Mouse (Mus musculus) central nervous system, embryonic 14 days (tissue): Measurements from ENCODE around the gene Gm4187. TPM values are rescaled to one million over a fixed set of nuclear protein-coding genes. Genes with fewer than 3 reads are reported as not detected.

ENCODE experiments used
- polyA plus RNA-seq: library from polyadenylated mRNA; depleted of rRNA; stranded (reverse); fragments of >200 nt; gene quantifications from 2 replicates; pipeline ENCODE4 v1.2.3, GENCODE M21; 2012; rRNA removed

Gm4187 gene
- polyA plus RNA-seq = not detected in 2 replicates

DNA sequence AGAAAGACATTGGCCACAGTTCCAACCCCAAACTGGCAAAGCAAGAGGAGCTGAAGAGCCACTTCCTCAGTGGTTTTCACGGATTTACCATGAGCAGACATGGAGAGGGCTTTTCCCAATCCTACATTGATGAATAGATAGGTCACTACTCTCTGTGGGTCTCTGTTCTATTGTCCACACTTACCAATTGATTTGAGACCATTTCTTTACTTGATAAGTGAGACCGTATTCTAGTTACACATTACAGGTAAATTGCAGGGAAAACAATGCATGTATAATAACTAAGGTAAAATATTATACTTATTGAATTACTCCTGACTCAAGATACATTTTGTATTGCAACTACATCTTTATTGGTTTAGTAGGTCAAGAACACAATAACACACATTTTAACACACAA lies at the start of gene Gm4187:
Gm4187 (minus strand) TSS at position 101 of the 400 bp plus-strand sequence.

DNA sequence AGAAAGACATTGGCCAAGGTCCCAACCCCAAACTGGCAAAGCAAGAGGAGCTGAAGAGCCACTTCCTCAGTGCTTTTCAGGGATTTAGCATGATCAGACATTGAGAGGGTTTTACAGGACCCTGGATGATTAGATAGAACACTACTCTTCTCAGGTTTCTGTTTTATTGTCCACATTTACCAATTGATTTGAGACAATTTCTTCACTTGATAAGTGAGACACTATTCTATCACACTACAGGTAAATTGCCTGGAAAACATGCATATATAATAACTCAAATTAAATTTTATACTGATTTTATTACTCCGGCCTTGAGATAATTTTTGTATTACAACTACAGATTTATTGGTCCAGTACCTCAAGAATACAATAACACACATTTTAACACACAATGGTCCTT lies 41.4 kb upstream of the Gm4187 start, which contains the start of gene Gm8660:
Gm8660 (minus strand) TSS at position 101 of the 400 bp plus-strand sequence.

Other genes starting within 250 kb of the Gm4187 start
- not detected in 2 replicates for gene Gm16451, start 211.5 kb downstream of the Gm4187 start, polyA plus RNA-seq
- not detected in 2 replicates for gene Gm10666, start 195.0 kb downstream of the Gm4187 start, polyA plus RNA-seq
- not detected in 2 replicates for gene Vmn1r142, start 165.7 kb downstream of the Gm4187 start, polyA plus RNA-seq
- gene Vmn1r143, start 140.3 kb downstream of the Gm4187 start, polyA plus RNA-seq = not detected in 2 replicates
- gene Gm8653, start 128.5 kb downstream of the Gm4187 start, polyA plus RNA-seq = not detected in 2 replicates
- not detected in 2 replicates for gene Gm8453, start 100.2 kb downstream of the Gm4187 start, polyA plus RNA-seq
- gene Gm8660, start 41.3 kb upstream of the Gm4187 start, polyA plus RNA-seq = not detected in 2 replicates
- gene Vmn1r148, start 83.9 kb upstream of the Gm4187 start, polyA plus RNA-seq = not detected in 2 replicates
- gene Vmn1r149, start 108.5 kb upstream of the Gm4187 start, polyA plus RNA-seq = not detected in 2 replicates
- not detected in 2 replicates for gene Gm10665, start 134.4 kb upstream of the Gm4187 start, polyA plus RNA-seq
- gene Vmn1r151, start 170.0 kb upstream of the Gm4187 start, polyA plus RNA-seq = not detected in 2 replicates
- gene Vmn1r152, start 193.2 kb upstream of the Gm4187 start, polyA plus RNA-seq = not detected in 2 replicates
- gene Gm8677, start 205.2 kb upstream of the Gm4187 start, polyA plus RNA-seq = not detected in 2 replicates
- gene Gm4201, start 235.6 kb upstream of the Gm4187 start, polyA plus RNA-seq = not detected in 2 replicates